Mouse (Mus musculus) kidney, embryonic 14.5 days (tissue): ENCODE results near the gene Hcar2. TPM values are rescaled to one million over a fixed set of nuclear protein-coding genes. Genes with fewer than 3 reads are reported as not detected.

Source experiments
- ATAC-seq: fragments of 200-750 bp; cut with Nextera tagmentation; 2 replicates; pipeline ENCODE4 v1.8.0; 2017; ENCODE audit warnings: moderate number of reproducible peaks, mild to moderate bottlenecking, moderate TSS enrichment, moderate library complexity; ENCODE audit not compliant: low FRiP score, low TSS enrichment
- H3K27ac ChIP-seq: fragments of 300-500 bp; sonication (generic); 2 replicates; pipeline ENCODE4 v1.5.1; 2014; ENCODE audit warnings: low read depth, mild to moderate bottlenecking, low read length, moderate library complexity, mixed read lengths
- H3K27me3 ChIP-seq: fragments of 300-500 bp; sonication (generic); 2 replicates; pipeline ENCODE4 v1.6.1; 2014; ENCODE audit warnings: mild to moderate bottlenecking, low read length; ENCODE audit not compliant: control insufficient read depth, insufficient read depth
- H3K36me3 ChIP-seq: fragments of 300-500 bp; sonication (generic); 2 replicates; pipeline ENCODE4 v1.6.1; 2014; ENCODE audit warnings: low read length, mixed read lengths; ENCODE audit not compliant: control insufficient read depth, insufficient read depth
- H3K4me1 ChIP-seq: fragments of 300-500 bp; sonication (generic); 2 replicates; pipeline ENCODE4 v1.6.1; 2014; ENCODE audit warnings: low read length, mixed read lengths; ENCODE audit not compliant: control insufficient read depth, insufficient read depth
- H3K4me2 ChIP-seq: fragments of 300-500 bp; sonication (generic); replicated peaks from 2 replicates; pipeline ENCODE4 v1.6.1; 2014; ENCODE audit warnings: low read depth, mild to moderate bottlenecking, low read length
- H3K4me3 ChIP-seq: fragments of 300-500 bp; sonication (generic); 2 replicates; pipeline ENCODE4 v1.5.1; 2014; ENCODE audit warnings: mild to moderate bottlenecking, low read length
- H3K9ac ChIP-seq: fragments of 300-500 bp; sonication (generic); 2 replicates; pipeline ENCODE4 v1.6.1; 2014; ENCODE audit warnings: low read depth, mild to moderate bottlenecking, low read length, moderate library complexity
- H3K9me3 ChIP-seq: fragments of 300-500 bp; sonication (generic); 2 replicates; pipeline ENCODE4 v1.6.1; 2016; ENCODE audit warnings: low read length; ENCODE audit not compliant: control insufficient read depth
- WGBS: fragments of 180-500 bp; shearing (Covaris S2); extraction: QIAGEN DNeasy Blood & Tissue Kit; methylation state at CpG from one replicate; pipeline ENCODE4 v1.1.7; 2014; 5-methylcytosine and 5-hydroxymethylcytosine counted together
- polyA plus RNA-seq: library from polyadenylated mRNA; unstranded; fragments of >200 nt; fragmentation: Nextera tagmentation; extraction: Ambion mirVana; gene quantifications from 2 replicates; pipeline ENCODE4 v1.2.1, GENCODE M21; 2014

Hcar2 gene
- not detected in 2 replicates for polyA plus RNA-seq

DNA sequence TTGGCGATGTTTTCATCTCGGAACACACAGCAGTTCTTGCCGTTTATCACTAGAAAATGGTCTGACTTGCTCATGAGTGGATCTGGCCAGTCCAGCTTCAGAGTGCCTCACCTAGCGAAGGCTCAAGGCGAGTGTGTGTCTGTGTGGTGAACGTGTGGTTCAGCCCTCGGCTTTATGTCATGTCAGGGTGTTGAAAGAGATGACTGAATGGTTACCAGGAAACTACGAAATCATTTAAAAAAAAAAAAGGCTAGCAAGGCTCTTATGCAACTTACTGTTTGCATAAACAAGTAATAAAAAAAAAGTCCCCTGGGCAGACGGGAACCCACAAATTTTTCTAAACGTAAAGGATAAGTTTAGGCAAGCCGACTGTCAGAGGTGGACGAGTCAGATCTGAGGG, at the start of gene Hcar2:
Gene Hcar2 (minus strand): TSS at position 135 of the 400 bp plus-strand sequence.
- Histone ChIP-seq H3K4me3 (no peak within 1 kb of the TSS), H3K9ac (no peak within 1 kb of the TSS), H3K27ac (no peak within 1 kb of the TSS), H3K4me1 (no peaks in the 10 kb centered on the region), H3K27me3 (no peaks in the 10 kb centered on the region), H3K36me3 (no peaks in the 10 kb centered on the region), H3K4me2 (no peak within 1 kb of the TSS), H3K9me3 (no peaks in the 10 kb centered on the region)
- ATAC-seq: no peak
- WGBS: 82% methylated on average over 12 of the region's 12 CpGs

DNA sequence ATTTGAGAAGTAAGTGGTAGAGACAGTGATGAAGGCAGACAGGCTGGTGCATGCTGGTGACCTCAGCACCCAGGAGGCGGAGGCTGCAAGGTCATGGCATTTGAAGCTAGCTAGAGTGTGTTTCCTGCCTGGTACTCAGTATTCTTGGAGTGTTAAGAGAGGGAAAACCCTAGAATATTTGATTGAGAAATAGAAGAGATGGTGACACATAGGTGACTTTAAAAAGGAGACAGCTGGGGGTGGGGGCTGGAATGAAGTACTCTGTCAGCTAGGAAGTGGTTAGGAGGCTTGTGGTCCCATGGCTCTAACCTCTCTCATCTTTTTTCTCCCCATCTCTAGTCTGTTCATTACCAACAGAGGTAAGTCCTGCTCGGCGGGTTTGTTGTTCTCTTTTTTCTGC, 49.6 kb upstream of the Hcar2 start:
- Histone ChIP-seq H3K4me3 (no peak overlapping the region), H3K27ac (no peak overlapping the region), H3K4me2 (no peak overlapping the region), H3K27me3 (no peaks in the 10 kb centered on the region), H3K9me3 (no peaks in the 10 kb centered on the region), H3K9ac (no peak overlapping the region), H3K36me3 (peaks cover 75% of the 10 kb centered on the region), H3K4me1 (no peaks in the 10 kb centered on the region)
- 86% methylated on average over 3 of the region's 3 CpGs for WGBS
- no peak for ATAC-seq

DNA sequence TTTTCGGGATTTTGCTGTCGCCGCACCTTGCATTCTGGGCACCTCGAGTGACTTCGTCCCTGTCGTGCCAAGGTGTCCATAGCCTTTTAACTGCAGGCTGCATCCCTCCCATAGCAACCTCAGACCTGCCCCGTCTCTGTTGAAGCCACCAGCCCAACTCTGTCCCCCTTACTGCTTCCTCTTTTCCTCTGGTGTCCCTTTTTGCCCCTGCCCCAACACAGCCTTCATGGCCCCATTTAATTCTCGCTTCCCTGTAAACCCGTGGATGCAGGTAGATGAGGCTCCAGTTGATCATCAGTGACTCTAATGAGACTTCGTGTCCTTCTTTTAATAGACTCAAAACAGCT, 42.3 kb upstream of the Hcar2 start:
- H3K9me3 ChIP-seq: no peaks in the 10 kb centered on the region
- no peak for ATAC-seq
- H3K27ac ChIP-seq: peak overlapping the region; percentile 39; the same call in 1 of the 2 replicates
- H3K27me3 ChIP-seq: no peaks in the 10 kb centered on the region
- H3K9ac ChIP-seq: peak overlapping the region; percentile 92
- H3K36me3 ChIP-seq: peaks cover 37% of the 10 kb centered on the region
- peak overlapping the region; percentile 74 for H3K4me2 ChIP-seq
- 3% methylated on average over 10 of the region's 10 CpGs for WGBS
- peak overlapping the region; percentile 77 for H3K4me3 ChIP-seq
- H3K4me1 ChIP-seq: peaks cover 9% of the 10 kb centered on the region

DNA sequence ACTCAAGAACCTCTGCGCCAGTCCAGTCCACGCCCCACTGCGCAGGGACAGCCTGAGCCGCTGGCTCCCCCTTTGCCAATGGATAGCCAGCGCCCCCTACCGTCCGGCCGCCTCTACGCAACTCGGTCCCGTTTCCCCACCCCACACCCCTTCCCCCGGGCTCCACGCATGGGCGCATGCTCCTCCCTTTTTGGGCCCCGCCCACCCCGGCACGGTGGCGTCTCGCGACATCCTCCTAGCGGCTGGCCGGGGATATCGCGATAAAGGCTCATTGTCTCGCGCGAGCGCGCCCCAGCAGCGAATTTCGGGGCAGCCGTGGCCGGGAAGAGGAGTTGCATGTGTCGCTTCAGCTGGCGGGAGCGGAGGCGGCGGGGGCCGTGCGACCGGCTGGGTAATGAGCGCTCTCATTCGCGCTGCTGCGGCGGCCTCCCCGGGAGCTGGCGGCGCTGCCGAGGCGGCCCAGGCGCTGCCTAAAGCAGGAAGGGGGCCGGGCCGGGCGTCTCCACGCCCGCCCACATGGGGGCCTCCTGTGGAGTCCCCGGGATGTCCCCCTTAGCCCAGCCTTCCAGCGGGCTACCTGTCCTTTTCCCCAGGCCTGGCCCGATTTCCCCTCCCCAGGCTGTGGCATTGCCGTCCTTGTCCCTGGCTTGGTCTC, 41.8 kb upstream of the Hcar2 start, which contains the start of gene Denr:
Gene Denr (plus strand): TSS at position 200 of the 655 bp plus-strand sequence.
- Histone ChIP-seq H3K27ac (peak within 1 kb of the TSS; percentile 39; the same call in 1 of the 2 replicates), H3K4me2 (peak within 1 kb of the TSS; percentile 74), H3K36me3 (peaks cover 32% of the 10 kb centered on the region), H3K9me3 (no peaks in the 10 kb centered on the region), H3K27me3 (no peaks in the 10 kb centered on the region), H3K4me1 (peaks cover 9% of the 10 kb centered on the region), H3K4me3 (peak within 1 kb of the TSS; percentile 77), H3K9ac (peak within 1 kb of the TSS; percentile 92)
- under 1% methylated on average over 55 of the region's 61 CpGs for WGBS
- ATAC-seq: peak; percentile 97

DNA sequence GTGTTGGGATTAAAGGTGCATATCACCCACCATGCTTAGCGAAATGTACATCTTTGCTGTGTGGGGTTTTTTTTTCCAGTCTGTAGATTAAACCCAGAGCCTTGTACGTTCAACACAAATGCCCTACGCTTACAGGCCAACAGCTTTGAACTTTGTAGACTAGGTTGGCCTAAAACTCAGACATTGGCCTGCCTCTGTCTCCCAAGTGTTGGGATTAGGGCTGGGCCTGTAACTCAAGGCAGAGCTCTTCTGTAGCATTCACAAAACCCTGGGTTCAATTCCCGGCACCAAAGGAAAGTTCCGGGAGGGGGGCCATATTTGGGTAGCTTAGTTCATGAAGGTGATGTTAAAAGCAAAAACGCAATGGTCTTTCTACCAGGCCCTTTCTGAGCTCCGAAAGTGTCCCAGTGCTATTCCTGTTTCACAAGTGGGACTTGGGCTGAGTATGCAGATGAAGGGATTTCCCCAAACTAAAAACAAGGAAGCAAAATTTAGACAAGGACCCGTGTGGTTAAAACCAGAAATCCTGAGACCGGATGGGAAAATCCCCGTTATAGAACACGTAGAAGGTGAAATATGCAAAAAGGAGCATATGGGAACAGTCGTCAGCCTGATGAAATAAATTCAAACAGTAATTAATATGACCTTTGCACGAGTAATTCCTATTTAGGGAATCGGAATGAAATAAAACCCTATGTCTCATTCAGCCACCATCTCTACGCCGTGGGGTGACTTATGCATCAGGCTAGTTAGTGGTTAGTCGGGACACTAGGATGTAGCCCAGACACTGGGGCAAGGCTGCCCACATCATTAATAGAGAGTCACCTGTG, 41.1 kb upstream of the Hcar2 start:
- Histone ChIP-seq H3K36me3 (peaks cover 26% of the 10 kb centered on the region), H3K4me1 (peaks cover 9% of the 10 kb centered on the region), H3K9me3 (no peaks in the 10 kb centered on the region), H3K4me2 (no peak overlapping the region; the same call in 1 of the 2 replicates), H3K9ac (no peak overlapping the region), H3K4me3 (peak overlapping the region; percentile 77), H3K27ac (no peak overlapping the region), H3K27me3 (no peaks in the 10 kb centered on the region)
- 74% methylated on average over 17 of the region's 17 CpGs for WGBS
- no peak for ATAC-seq

DNA sequence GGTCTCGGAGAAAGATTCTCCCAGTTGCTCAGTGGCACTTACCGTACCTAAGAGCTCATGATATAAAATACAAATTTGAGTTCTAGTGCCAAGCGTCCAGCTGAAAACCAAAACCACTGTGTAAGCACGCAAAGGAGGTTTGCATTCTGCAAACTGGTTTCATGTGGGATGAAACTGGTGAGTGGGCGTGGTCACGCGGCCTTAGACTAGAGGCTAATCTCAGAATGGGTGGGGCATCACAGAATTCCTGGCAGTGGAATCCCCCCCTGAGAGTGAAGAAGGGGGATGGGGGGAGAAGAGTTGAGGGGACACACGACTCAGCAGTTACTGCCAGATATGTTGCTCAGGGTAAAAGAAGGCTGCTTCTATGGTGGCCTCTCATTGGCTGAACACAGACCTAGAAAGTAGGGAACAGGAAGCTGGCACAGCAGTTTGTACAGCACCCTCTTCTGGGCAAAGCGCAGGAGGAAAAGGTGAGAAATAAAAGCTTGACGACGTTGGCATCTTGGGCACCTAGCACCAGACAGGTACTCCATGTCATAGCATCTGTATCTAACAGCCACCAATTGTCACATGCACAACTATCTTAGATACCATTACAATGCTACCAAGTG, 38.9 kb upstream of the Hcar2 start:
- peaks cover 9% of the 10 kb centered on the region for H3K4me1 ChIP-seq
- ATAC-seq: no peak
- no peak overlapping the region for H3K9ac ChIP-seq
- H3K27me3 ChIP-seq: no peaks in the 10 kb centered on the region
- peaks cover 8% of the 10 kb centered on the region; the same call in 1 of the 2 replicates for H3K36me3 ChIP-seq
- no peak overlapping the region for H3K4me3 ChIP-seq
- no peak overlapping the region for H3K4me2 ChIP-seq
- 71% methylated on average over 11 of the region's 11 CpGs for WGBS
- H3K27ac ChIP-seq: no peak overlapping the region
- H3K9me3 ChIP-seq: no peaks in the 10 kb centered on the region

DNA sequence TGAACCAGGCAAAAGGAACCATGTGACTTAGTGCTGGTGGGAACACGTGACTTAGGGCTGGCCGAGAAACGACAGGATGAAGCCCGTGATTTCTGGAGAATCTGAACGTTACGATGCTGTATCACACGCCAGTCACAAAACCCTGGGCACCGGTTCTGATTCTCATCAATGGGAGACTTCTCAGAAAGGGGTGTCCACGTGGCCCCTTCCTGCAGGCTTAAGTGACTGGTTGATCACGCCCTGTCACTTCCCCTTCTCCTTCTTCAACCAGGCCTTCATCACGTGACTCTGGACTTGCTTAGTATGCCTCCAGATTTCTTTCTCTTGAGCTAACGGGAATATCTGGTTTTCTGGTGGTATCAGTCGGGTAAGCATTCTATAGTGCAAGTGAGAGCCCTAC, 32.1 kb upstream of the Hcar2 start:
- WGBS: 86% methylated on average over 13 of the region's 13 CpGs
- Histone ChIP-seq H3K4me2 (no peak overlapping the region), H3K27me3 (no peaks in the 10 kb centered on the region), H3K9me3 (no peaks in the 10 kb centered on the region), H3K36me3 (no peaks in the 10 kb centered on the region), H3K9ac (no peak overlapping the region), H3K4me1 (no peaks in the 10 kb centered on the region), H3K27ac (no peak overlapping the region), H3K4me3 (no peak overlapping the region)
- no peak for ATAC-seq

DNA sequence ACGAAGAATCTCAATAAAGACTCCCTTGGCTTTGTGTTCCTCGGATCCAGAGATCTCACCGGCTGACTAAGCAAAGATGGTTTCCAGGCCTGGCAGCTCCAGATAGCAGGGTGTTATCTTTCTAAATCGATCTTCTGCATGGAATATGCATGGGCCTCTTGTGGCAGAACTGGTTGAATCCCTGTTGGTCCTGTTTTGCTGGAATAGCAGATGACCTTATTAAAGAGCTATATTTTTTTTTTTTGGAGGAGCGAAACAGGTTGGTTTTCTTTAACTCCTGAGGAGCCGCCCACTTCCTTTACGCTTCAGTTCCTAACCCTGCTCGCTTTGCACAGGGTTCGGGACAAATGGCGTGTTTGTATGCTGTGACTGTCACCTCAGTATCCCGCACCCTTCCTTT, 31.1 kb upstream of the Hcar2 start:
- Histone ChIP-seq H3K9ac (no peak overlapping the region), H3K4me1 (0 out of 2 replicates have a peak, but pooled peaks cover 2% of the 10 kb centered on the region), H3K9me3 (no peaks in the 10 kb centered on the region), H3K36me3 (no peaks in the 10 kb centered on the region), H3K27ac (peak overlapping the region; percentile 17; the same call in 1 of the 2 replicates), H3K4me2 (no peak overlapping the region), H3K4me3 (no peak overlapping the region), H3K27me3 (no peaks in the 10 kb centered on the region)
- WGBS: 50% methylated on average over 11 of the region's 11 CpGs
- 0 out of 2 replicates have a peak, but pooled peaks have one; percentile 26 for ATAC-seq
